Mouse (Mus musculus): ENCODE data around the gene Dpm3. TPM values are rescaled to one million over a fixed set of nuclear protein-coding genes. Genes with fewer than 3 reads are reported as not detected.

Dpm3 gene
- total RNA-seq, 2 experiments from 2014 or later: 54.0 to 59.7 TPM

Small RNA genes within 50 kb of the gene (microRNA-seq; reads per million reads assigned to microRNA genes)
- gene Mir92b: 5,777 reads per million, percentile 91 among the genes with 10 or more reads in this experiment

Other genes with a start within 250 kb of the Dpm3 start
- gene Rusc1, start 166.0 kb upstream of the Dpm3 start, total RNA-seq (2021): 100 to 1,000 TPM; 189 to 196 TPM
- gene Gm43738, start 158.3 kb upstream of the Dpm3 start, total RNA-seq (2021): not detected
- gene Fdps, start 157.4 kb upstream of the Dpm3 start, total RNA-seq (2021): 100 to 1,000 TPM; 314 to 352 TPM
- under 1 TPM; 0.14 to 0.66 TPM for gene Pklr, start 123.2 kb upstream of the Dpm3 start, total RNA-seq (2021)
- gene Hcn3, start 99.2 kb upstream of the Dpm3 start, total RNA-seq (2021): 10 to 100 TPM; 68.6 to 73.1 TPM
- gene Clk2, start 94.6 kb upstream of the Dpm3 start, total RNA-seq (2021): 10 to 100 TPM; 53.8 to 56.6 TPM
- 10 to 100 TPM; 85.3 to 89.7 TPM for gene Scamp3, start 81.9 kb upstream of the Dpm3 start, total RNA-seq (2021)
- 10 to 100 TPM; 51.4 to 56.2 TPM for gene Fam189b, start 76.2 kb upstream of the Dpm3 start, total RNA-seq (2021)
- 10 to 100 TPM; 61.3 to 62.2 TPM for gene Gba, start 56.4 kb upstream of the Dpm3 start, total RNA-seq (2021)
- gene Thbs3, start 44.2 kb upstream of the Dpm3 start, total RNA-seq (2021): 100 to 1,000 TPM in 1 of 2 experiments, 10 to 100 TPM in 1; 99.0 to 109 TPM
- 100 to 1,000 TPM in 1 of 2 experiments, 10 to 100 TPM in 1; 99.1 to 106 TPM for gene Mtx1, start 32.3 kb upstream of the Dpm3 start, total RNA-seq (2021)
- gene Muc1, start 30.3 kb upstream of the Dpm3 start, total RNA-seq (2021): 1 to 10 TPM; 1.0 to 2.0 TPM
- gene Krtcap2, start 13.4 kb upstream of the Dpm3 start, total RNA-seq (2021): 100 to 1,000 TPM in 1 of 2 experiments, 10 to 100 TPM in 1; 86.2 to 106 TPM
- gene Trim46, start 13.0 kb upstream of the Dpm3 start, total RNA-seq (2021): 100 to 1,000 TPM; 128 to 133 TPM
- 10 to 100 TPM; 17.3 to 21.3 TPM for gene Slc50a1, start 11.2 kb downstream of the Dpm3 start, total RNA-seq (2021)
- gene Efna1, start 21.8 kb downstream of the Dpm3 start, total RNA-seq (2021): 1 to 10 TPM; 5.0 to 6.4 TPM
- 10 to 100 TPM; 64.7 to 66.2 TPM for gene Efna3, start 63.6 kb downstream of the Dpm3 start, total RNA-seq (2021)
- 1 to 10 TPM; 5.7 to 7.4 TPM for gene Efna4, start 78.7 kb downstream of the Dpm3 start, total RNA-seq (2021)
- gene Adam15, start 90.6 kb downstream of the Dpm3 start, total RNA-seq (2021): 10 to 100 TPM; 84.1 to 91.0 TPM
- under 1 TPM; 0.74 to 0.92 TPM for gene Dcst2, start 102.6 kb downstream of the Dpm3 start, total RNA-seq (2021)
- gene Dcst1, start 105.9 kb downstream of the Dpm3 start, total RNA-seq (2021): under 1 TPM; 0.22 to 0.97 TPM
- 1 to 10 TPM; 3.3 to 3.8 TPM for gene Zbtb7b, start 135.4 kb downstream of the Dpm3 start, total RNA-seq (2021)
- 1 to 10 TPM in 1 of 2 experiments, under 1 TPM in 1; 0.54 to 4.5 TPM for gene Lenep, start 143.4 kb downstream of the Dpm3 start, total RNA-seq (2021)
- 10 to 100 TPM; 27.6 to 28.3 TPM for gene Flad1, start 152.5 kb downstream of the Dpm3 start, total RNA-seq (2021)
- 10 to 100 TPM; 19.6 to 22.3 TPM for gene Cks1b, start 159.0 kb downstream of the Dpm3 start, total RNA-seq (2021)
- 10 to 100 TPM; 13.8 to 14.5 TPM for gene Shc1, start 159.1 kb downstream of the Dpm3 start, total RNA-seq (2021)
- gene Pygo2, start 170.9 kb downstream of the Dpm3 start, total RNA-seq (2021): 10 to 100 TPM; 53.3 to 60.2 TPM
- 10 to 100 TPM; 17.1 to 17.5 TPM for gene Pbxip1, start 177.3 kb downstream of the Dpm3 start, total RNA-seq (2021)
- gene Pmvk, start 195.2 kb downstream of the Dpm3 start, total RNA-seq (2021): 10 to 100 TPM; 43.7 to 53.4 TPM